Mouse (Mus musculus): ENCODE data around the gene Fign. TPM values are rescaled to one million over a fixed set of nuclear protein-coding genes. Genes with fewer than 3 reads are reported as not detected.

Gene Fign
- polyA plus RNA-seq, 1 experiment from 2014 or later, result 5.3 TPM

DNA sequence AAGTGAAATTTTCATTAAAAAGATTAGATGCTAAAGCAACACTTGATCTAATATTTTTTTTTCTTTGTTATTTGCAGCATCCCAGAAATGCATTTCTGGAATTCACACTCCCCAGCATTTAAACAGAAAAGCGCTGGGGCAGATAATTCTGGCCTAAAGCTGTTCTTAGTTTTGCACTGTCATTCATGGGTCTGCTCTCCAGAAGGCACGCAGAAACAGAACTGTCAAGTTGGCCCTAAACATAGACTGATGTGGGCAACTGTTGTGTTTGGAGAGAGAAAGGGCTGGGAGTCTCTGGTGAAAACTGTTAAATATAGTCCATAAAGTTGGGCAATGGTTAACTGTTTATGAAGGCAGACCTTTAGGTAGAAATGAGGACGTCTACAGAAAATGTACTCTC is 62.4 kb downstream of the Fign start:
- Histone ChIP-seq H3K9ac (replicated peaks; ENCODE audit: low read depth, low read length) (no peak overlapping the region), H3K4me2 (replicated peaks; ENCODE audit: low read depth, low read length) (no peak overlapping the region), H3K4me3 (ENCODE audit: low read depth, low read length) (no peak overlapping the region), H3K27ac (ENCODE audit: low read length) (no peak overlapping the region), H3K4me1 (ENCODE audit: control insufficient read depth, insufficient read depth, low read length) (no peaks in the 10 kb centered on the region), H3K9me3 (ENCODE audit: control insufficient read depth, low read depth, low read length) (no peaks in the 10 kb centered on the region), H3K36me3 (ENCODE audit: control insufficient read depth, insufficient read depth, low read length) (no peaks in the 10 kb centered on the region), H3K27me3 (ENCODE audit: control insufficient read depth, insufficient read depth, low read length) (no peaks in the 10 kb centered on the region)
- no peak for ATAC-seq (ENCODE audit: insufficient number of reproducible peaks, insufficient read depth, low FRiP score, low read depth)
- 59% methylated on average over 3 of the region's 3 CpGs for WGBS

DNA sequence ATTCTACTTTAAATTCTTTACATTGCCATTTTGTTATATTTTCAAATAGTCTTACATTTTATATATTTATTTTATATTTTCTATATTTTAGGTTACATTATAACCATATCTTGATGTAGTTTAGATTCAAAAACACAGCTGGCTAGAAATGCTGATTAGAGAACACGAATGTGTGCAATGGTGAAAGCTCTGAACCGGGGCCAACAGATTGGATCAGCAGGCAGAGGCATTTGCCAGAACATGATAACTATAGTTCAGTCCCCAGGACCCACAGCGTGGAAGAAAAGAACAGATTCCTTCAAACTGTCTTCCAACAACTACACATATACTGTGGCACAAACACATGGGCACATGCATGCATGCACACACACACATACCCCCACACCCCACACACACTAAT is 64.0 kb downstream of the Fign start:
- no peaks in the 10 kb centered on the region for H3K4me1 ChIP-seq (ENCODE audit: control insufficient read depth, insufficient read depth, low read length)
- WGBS, result 87% methylated on average over 3 of the region's 3 CpGs
- H3K4me3 ChIP-seq (ENCODE audit: low read depth, low read length), result no peak overlapping the region
- H3K27me3 ChIP-seq (ENCODE audit: control insufficient read depth, insufficient read depth, low read length), result no peaks in the 10 kb centered on the region
- H3K27ac ChIP-seq (ENCODE audit: low read length), result no peak overlapping the region
- no peak overlapping the region for H3K9ac ChIP-seq (replicated peaks; ENCODE audit: low read depth, low read length)
- H3K36me3 ChIP-seq (ENCODE audit: control insufficient read depth, insufficient read depth, low read length), result no peaks in the 10 kb centered on the region
- H3K9me3 ChIP-seq (ENCODE audit: control insufficient read depth, low read depth, low read length), result no peaks in the 10 kb centered on the region
- ATAC-seq (ENCODE audit: insufficient number of reproducible peaks, insufficient read depth, low FRiP score, low read depth), result no peak
- H3K4me2 ChIP-seq (replicated peaks; ENCODE audit: low read depth, low read length), result no peak overlapping the region

DNA sequence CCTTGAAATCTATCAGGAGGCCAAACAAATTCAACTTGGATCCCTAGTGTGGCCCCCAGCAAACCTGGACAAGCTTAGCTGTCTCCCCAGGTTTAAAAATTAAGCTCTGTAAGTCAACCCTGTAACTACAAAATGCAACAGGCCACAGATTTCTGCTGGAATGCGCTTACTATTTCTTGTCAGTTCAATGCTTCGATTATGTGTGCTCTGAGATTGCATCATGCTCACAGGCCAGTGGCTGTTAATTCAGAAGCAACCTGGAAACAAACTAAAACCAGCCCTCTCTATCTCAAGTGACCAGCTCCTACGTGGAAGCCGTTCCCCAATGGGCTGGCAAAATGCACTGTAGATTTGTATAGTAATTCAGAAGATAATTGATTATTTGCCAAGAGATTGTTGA is 71.9 kb downstream of the Fign start:
- Histone ChIP-seq H3K36me3 (ENCODE audit: control insufficient read depth, insufficient read depth, low read length) (no peaks in the 10 kb centered on the region), H3K27ac (ENCODE audit: low read length) (no peak overlapping the region), H3K9me3 (ENCODE audit: control insufficient read depth, low read depth, low read length) (no peaks in the 10 kb centered on the region), H3K4me1 (ENCODE audit: control insufficient read depth, insufficient read depth, low read length) (no peaks in the 10 kb centered on the region), H3K4me3 (ENCODE audit: low read depth, low read length) (no peak overlapping the region), H3K9ac (replicated peaks; ENCODE audit: low read depth, low read length) (no peak overlapping the region), H3K4me2 (replicated peaks; ENCODE audit: low read depth, low read length) (no peak overlapping the region), H3K27me3 (ENCODE audit: control insufficient read depth, insufficient read depth, low read length) (no peaks in the 10 kb centered on the region)
- WGBS, result 78% methylated on average over 4 of the region's 4 CpGs
- ATAC-seq (ENCODE audit: insufficient number of reproducible peaks, insufficient read depth, low FRiP score, low read depth), result no peak

DNA sequence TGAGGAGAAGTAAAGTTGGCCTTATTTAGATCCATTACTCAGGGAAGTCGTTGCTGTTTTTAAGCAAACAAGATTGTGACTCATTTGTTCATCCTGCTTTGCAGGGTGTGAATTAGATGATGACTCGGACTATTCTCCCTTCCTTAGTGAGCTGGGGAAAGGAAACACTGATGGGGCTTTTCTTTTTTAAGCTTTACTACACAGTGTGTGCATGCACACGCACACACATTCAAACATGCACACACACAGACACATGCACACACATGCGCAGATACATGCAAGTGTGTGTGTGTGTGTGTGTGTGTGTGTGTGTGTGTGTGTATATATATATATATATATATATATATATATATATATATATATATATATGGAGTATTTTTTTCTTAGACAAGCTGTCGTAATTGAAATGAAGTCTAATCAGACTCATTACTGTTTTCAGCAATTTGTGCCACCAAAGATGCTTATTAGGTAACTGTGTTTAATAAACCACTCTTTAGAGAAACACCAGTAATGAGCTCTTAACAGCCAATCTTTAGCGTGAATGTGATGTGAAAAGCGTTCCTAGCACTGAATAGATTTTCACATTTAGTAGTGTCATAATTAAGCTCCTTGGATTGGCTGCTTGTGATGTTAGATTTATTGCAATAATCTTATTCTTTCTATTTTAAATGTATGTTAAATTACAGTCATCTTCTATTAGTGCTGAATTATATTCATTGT is 103.4 kb downstream of the Fign start:
- no peaks in the 10 kb centered on the region for H3K9me3 ChIP-seq (ENCODE audit: control insufficient read depth, low read depth, low read length)
- no peaks in the 10 kb centered on the region for H3K4me1 ChIP-seq (ENCODE audit: control insufficient read depth, insufficient read depth, low read length)
- WGBS, result 81% methylated on average over 7 of the region's 7 CpGs
- H3K4me2 ChIP-seq (replicated peaks; ENCODE audit: low read depth, low read length), result no peak overlapping the region
- no peak overlapping the region for H3K27ac ChIP-seq (ENCODE audit: low read length)
- no peaks in the 10 kb centered on the region for H3K27me3 ChIP-seq (ENCODE audit: control insufficient read depth, insufficient read depth, low read length)
- no peak for ATAC-seq (ENCODE audit: insufficient number of reproducible peaks, insufficient read depth, low FRiP score, low read depth)
- no peaks in the 10 kb centered on the region for H3K36me3 ChIP-seq (ENCODE audit: control insufficient read depth, insufficient read depth, low read length)
- H3K9ac ChIP-seq (replicated peaks; ENCODE audit: low read depth, low read length), result no peak overlapping the region
- H3K4me3 ChIP-seq (ENCODE audit: low read depth, low read length), result no peak overlapping the region

DNA sequence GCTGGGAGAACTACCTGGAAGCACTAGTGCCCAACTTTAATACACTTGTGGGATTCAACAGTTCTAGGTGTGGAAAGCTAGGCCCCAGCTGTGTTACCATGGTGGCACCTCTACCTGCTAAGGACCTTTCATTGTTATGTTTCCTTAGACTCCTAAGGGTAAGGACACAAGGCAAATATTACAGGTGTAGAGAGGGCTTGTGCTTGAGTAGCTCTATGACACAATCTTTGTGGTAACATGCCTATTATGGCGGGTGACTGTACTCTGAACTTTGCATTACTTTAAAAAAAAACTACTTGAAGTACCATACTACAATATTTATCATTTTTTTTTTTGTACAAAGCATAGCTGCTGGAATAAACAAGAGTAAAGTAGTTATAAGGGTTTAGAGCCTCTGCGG is 112.4 kb downstream of the Fign start:
- Histone ChIP-seq H3K9ac (replicated peaks; ENCODE audit: low read depth, low read length) (no peak overlapping the region), H3K27ac (ENCODE audit: low read length) (no peak overlapping the region), H3K4me2 (replicated peaks; ENCODE audit: low read depth, low read length) (no peak overlapping the region), H3K4me3 (ENCODE audit: low read depth, low read length) (no peak overlapping the region), H3K27me3 (ENCODE audit: control insufficient read depth, insufficient read depth, low read length) (no peaks in the 10 kb centered on the region), H3K36me3 (ENCODE audit: control insufficient read depth, insufficient read depth, low read length) (no peaks in the 10 kb centered on the region), H3K4me1 (ENCODE audit: control insufficient read depth, insufficient read depth, low read length) (no peaks in the 10 kb centered on the region), H3K9me3 (ENCODE audit: control insufficient read depth, low read depth, low read length) (no peaks in the 10 kb centered on the region)
- ATAC-seq (ENCODE audit: insufficient number of reproducible peaks, insufficient read depth, low FRiP score, low read depth), result no peak
- 89% methylated on average over 2 of the region's 2 CpGs for WGBS

DNA sequence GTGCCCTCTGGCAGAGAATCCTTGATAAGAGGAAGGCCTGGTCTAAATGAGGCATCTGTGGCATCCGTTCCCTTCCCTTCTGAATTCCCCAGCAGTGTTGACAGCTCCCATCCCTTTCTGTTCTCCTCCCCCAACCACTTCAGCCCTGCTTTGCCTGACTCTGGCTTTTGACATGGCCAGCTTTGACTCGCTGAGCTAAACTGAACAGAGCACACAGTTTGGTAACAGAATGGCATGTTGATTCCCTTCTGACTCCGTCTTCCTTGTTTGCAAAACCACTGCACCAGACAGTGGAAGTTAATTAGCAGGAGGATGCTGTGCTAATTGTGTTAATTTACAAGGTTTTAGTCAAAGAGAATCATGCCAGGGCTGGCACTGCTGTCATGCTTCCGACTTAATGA is 115.5 kb downstream of the Fign start:
- Histone ChIP-seq H3K4me2 (replicated peaks; ENCODE audit: low read depth, low read length) (no peak overlapping the region), H3K4me3 (ENCODE audit: low read depth, low read length) (no peak overlapping the region), H3K27me3 (ENCODE audit: control insufficient read depth, insufficient read depth, low read length) (no peaks in the 10 kb centered on the region), H3K4me1 (ENCODE audit: control insufficient read depth, insufficient read depth, low read length) (no peaks in the 10 kb centered on the region), H3K9me3 (ENCODE audit: control insufficient read depth, low read depth, low read length) (no peaks in the 10 kb centered on the region), H3K36me3 (ENCODE audit: control insufficient read depth, insufficient read depth, low read length) (no peaks in the 10 kb centered on the region; the same call in 1 of the 2 replicates), H3K27ac (ENCODE audit: low read length) (no peak overlapping the region), H3K9ac (replicated peaks; ENCODE audit: low read depth, low read length) (no peak overlapping the region)
- WGBS, result 48% methylated on average over 4 of the region's 4 CpGs
- no peak for ATAC-seq (ENCODE audit: insufficient number of reproducible peaks, insufficient read depth, low FRiP score, low read depth)

DNA sequence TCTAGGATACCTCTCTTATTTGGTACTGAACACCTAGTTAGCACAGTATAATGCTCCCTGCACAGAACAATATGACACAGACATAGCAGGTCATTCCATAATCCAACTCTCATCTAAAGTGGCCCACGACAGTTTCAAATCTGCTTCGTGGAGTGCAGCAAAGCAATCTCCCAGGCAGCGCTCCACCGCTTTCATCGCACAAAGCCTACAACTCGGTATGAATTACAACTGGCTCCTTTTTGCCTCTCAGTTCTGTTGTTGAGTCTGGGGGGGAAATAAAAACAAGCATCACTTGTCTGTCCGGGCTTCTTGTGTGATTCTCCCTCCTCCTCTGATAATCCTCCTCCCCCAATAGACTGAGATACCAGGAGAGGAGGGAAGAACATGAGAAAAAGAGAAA is 116.4 kb downstream of the Fign start:
- 81% methylated on average over 7 of the region's 7 CpGs for WGBS
- H3K27ac ChIP-seq (ENCODE audit: low read length), result no peak overlapping the region
- ATAC-seq (ENCODE audit: insufficient number of reproducible peaks, insufficient read depth, low FRiP score, low read depth), result no peak

DNA sequence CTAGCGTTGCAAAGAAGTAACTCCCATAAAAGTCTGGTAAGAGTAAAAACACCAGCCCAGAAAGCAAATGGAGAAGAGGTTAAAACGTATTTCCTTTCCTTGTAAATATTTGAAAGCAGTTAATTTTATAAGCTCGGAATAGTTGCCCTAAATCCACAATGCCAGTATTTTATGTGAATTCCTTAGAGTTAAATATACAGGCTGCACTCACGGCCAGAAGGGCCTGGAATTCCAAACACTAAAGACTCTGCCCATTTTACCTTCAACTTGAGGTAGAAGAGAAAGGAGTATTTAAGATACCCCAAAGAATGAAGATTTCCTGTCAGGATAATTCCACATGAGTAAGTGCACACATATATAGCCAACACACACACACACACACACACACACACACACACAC is 128.2 kb downstream of the Fign start:
- Histone ChIP-seq H3K27me3 (ENCODE audit: control insufficient read depth, insufficient read depth, low read length) (no peaks in the 10 kb centered on the region), H3K4me2 (replicated peaks; ENCODE audit: low read depth, low read length) (no peak overlapping the region), H3K4me1 (ENCODE audit: control insufficient read depth, insufficient read depth, low read length) (0 out of 2 replicates have a peak, but pooled peaks cover 4% of the 10 kb centered on the region), H3K27ac (ENCODE audit: low read length) (no peak overlapping the region), H3K36me3 (ENCODE audit: control insufficient read depth, insufficient read depth, low read length) (no peaks in the 10 kb centered on the region), H3K9ac (replicated peaks; ENCODE audit: low read depth, low read length) (no peak overlapping the region), H3K4me3 (ENCODE audit: low read depth, low read length) (no peak overlapping the region), H3K9me3 (ENCODE audit: control insufficient read depth, low read depth, low read length) (no peaks in the 10 kb centered on the region)
- ATAC-seq (ENCODE audit: insufficient number of reproducible peaks, insufficient read depth, low FRiP score, low read depth), result no peak
- 19% methylated on average over 4 of the region's 4 CpGs for WGBS

More for the DNA sequence above, 116.4 kb downstream of the Fign start:
- Histone ChIP-seq H3K9ac (replicated peaks; ENCODE audit: low read depth, low read length) (no peak overlapping the region), H3K4me2 (replicated peaks; ENCODE audit: low read depth, low read length) (no peak overlapping the region), H3K27me3 (ENCODE audit: control insufficient read depth, insufficient read depth, low read length) (no peaks in the 10 kb centered on the region), H3K36me3 (ENCODE audit: control insufficient read depth, insufficient read depth, low read length) (no peaks in the 10 kb centered on the region; the same call in 1 of the 2 replicates), H3K4me1 (ENCODE audit: control insufficient read depth, insufficient read depth, low read length) (no peaks in the 10 kb centered on the region), H3K9me3 (ENCODE audit: control insufficient read depth, low read depth, low read length) (no peaks in the 10 kb centered on the region), H3K4me3 (ENCODE audit: low read depth, low read length) (no peak overlapping the region)

DNA sequence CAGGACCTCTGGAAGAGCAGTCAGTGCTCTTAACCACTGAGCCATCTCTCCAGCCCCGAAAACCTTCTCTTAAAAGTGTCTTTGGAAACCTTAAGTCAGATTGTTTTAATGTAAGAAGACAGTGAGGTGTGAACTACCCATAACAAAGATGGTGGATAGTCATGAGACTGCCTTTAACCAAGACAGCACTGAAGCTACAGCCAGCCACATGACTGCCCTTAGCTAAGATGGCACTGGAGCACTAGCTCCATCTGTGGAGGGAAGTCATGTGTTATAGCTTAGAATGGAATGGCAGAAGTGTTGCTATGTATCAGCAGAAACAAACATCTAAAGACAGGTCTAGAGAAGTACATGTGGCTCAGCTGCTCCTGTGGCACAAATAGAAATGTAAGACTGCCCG is 166.8 kb downstream of the Fign start:
- Histone ChIP-seq H3K27me3 (ENCODE audit: control insufficient read depth, insufficient read depth, low read length) (no peaks in the 10 kb centered on the region), H3K4me2 (replicated peaks; ENCODE audit: low read depth, low read length) (no peak overlapping the region), H3K9me3 (ENCODE audit: control insufficient read depth, low read depth, low read length) (no peaks in the 10 kb centered on the region), H3K4me3 (ENCODE audit: low read depth, low read length) (no peak overlapping the region), H3K27ac (ENCODE audit: low read length) (no peak overlapping the region), H3K36me3 (ENCODE audit: control insufficient read depth, insufficient read depth, low read length) (no peaks in the 10 kb centered on the region), H3K4me1 (ENCODE audit: control insufficient read depth, insufficient read depth, low read length) (no peaks in the 10 kb centered on the region), H3K9ac (replicated peaks; ENCODE audit: low read depth, low read length) (no peak overlapping the region)
- WGBS, result 91% methylated on average over 2 of the region's 2 CpGs
- no peak for ATAC-seq (ENCODE audit: insufficient number of reproducible peaks, insufficient read depth, low FRiP score, low read depth)
